Mouse (Mus musculus): ENCODE results near the gene Trmt5.

The Trmt5 gene

GRCm38 (mm10) chr12:73286287-73287092 is at the start of gene Trmt5, which contains the start of gene Slc38a6:
Gene Trmt5 (minus strand): TSS chr12:73286710.
Gene Slc38a6 (plus strand): TSS chr12:73286779.
- Histone ChIP-seq H3K27me3 (ENCODE audit: control insufficient read depth, insufficient read depth, low read length, poor library complexity, severe bottlenecking) (no peaks in the 10 kb centered on the region), H3K36me3 (ENCODE audit: control insufficient read depth, insufficient read depth, low read length, poor library complexity, severe bottlenecking) (no peaks in the 10 kb centered on the region; the same call in 1 of the 2 replicates)
- DNase-seq (ENCODE audit: low read depth, low spot score): peak; percentile 94

GRCm38 (mm10) chr12:73334051-73334551 is 47.6 kb upstream of the Trmt5 start:
- DNase-seq (ENCODE audit: low read depth, low spot score): no peak
- Histone ChIP-seq H3K27me3 (ENCODE audit: control insufficient read depth, insufficient read depth, low read length, poor library complexity, severe bottlenecking) (no peaks in the 10 kb centered on the region), H3K36me3 (ENCODE audit: control insufficient read depth, insufficient read depth, low read length, poor library complexity, severe bottlenecking) (no peaks in the 10 kb centered on the region)

GRCm38 (mm10) chr12:73332701-73333100 is 46.2 kb upstream of the Trmt5 start:
- Histone ChIP-seq H3K36me3 (ENCODE audit: control insufficient read depth, insufficient read depth, low read length, poor library complexity, severe bottlenecking) (no peaks in the 10 kb centered on the region), H3K27me3 (ENCODE audit: control insufficient read depth, insufficient read depth, low read length, poor library complexity, severe bottlenecking) (no peaks in the 10 kb centered on the region)
- no peak for DNase-seq (ENCODE audit: low read depth, low spot score)

DNA sequence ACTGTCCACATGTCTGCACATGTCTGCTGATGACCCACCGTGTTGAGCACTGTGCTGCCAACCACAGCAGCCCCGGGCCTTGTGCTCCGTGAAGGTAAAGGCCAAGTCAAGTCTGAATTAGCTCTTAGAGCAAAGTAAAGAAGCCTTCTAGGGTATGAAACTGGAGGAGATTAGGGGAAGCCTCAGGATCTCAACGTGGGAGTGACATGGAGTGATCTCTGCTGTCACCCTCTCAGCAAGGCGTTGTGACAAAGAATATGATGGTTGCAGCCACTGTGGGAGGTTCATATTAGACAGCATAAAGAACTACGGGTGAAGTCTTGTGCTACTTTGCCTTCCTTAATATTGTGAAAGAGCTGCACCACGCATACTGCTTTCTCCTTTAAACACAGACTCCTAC is 43.7 kb upstream of the Trmt5 start:
- Histone ChIP-seq H3K36me3 (ENCODE audit: control insufficient read depth, insufficient read depth, low read length, poor library complexity, severe bottlenecking) (no peaks in the 10 kb centered on the region), H3K27me3 (ENCODE audit: control insufficient read depth, insufficient read depth, low read length, poor library complexity, severe bottlenecking) (no peaks in the 10 kb centered on the region)
- no peak for DNase-seq (ENCODE audit: low read depth, low spot score)

GRCm38 (mm10) chr12:73328448-73329167 is 42.1 kb upstream of the Trmt5 start:
- no peaks in the 10 kb centered on the region for H3K36me3 ChIP-seq (ENCODE audit: control insufficient read depth, insufficient read depth, low read length, poor library complexity, severe bottlenecking)
- H3K27me3 ChIP-seq (ENCODE audit: control insufficient read depth, insufficient read depth, low read length, poor library complexity, severe bottlenecking): no peaks in the 10 kb centered on the region
- no peak for DNase-seq (ENCODE audit: low read depth, low spot score)

DNA sequence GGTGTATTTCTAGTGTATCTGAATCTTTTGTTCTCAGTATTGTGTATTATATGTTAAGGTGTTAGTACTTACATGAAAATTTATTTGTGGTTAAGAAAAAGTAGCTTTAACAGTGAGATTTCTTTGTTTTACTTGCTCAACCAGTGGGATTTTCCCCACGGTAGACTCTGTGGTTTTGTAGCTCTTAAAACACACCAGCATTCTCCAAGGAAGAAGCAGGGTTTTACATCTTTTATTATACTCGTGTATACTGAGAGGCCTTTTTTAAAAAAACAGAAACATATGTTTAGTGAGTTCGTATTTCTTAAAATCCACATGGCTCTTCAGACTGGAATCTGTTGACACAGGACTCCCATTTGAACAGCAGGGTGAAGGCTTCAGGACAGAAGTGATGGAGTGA is 40.9 kb upstream of the Trmt5 start:
- DNase-seq (ENCODE audit: low read depth, low spot score): no peak
- Histone ChIP-seq H3K36me3 (ENCODE audit: control insufficient read depth, insufficient read depth, low read length, poor library complexity, severe bottlenecking) (no peaks in the 10 kb centered on the region), H3K27me3 (ENCODE audit: control insufficient read depth, insufficient read depth, low read length, poor library complexity, severe bottlenecking) (no peaks in the 10 kb centered on the region)

DNA sequence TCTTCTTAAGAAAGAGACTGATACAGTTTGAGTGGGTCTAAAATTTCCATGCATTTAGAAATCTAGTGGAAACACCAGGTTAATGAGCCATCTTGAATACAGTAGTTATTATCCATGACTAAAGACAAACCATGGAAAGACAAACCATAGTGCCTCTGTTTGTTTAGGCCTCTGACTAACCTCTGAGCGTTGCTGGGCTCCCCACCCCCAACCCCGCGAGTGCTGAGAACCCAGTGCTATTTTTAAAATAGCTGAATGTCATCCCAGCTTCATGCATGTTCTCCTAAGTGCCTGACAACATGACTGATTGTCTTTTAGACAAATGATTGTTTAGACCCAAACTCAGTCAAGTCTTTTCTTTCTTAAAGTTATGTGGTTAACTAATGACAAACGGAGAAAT is 39.1 kb upstream of the Trmt5 start:
- H3K36me3 ChIP-seq (ENCODE audit: control insufficient read depth, insufficient read depth, low read length, poor library complexity, severe bottlenecking): no peaks in the 10 kb centered on the region
- no peak for DNase-seq (ENCODE audit: low read depth, low spot score)
- no peaks in the 10 kb centered on the region for H3K27me3 ChIP-seq (ENCODE audit: control insufficient read depth, insufficient read depth, low read length, poor library complexity, severe bottlenecking)

GRCm38 (mm10) chr12:73325181-73325580 is 38.7 kb upstream of the Trmt5 start:
- Histone ChIP-seq H3K27me3 (ENCODE audit: control insufficient read depth, insufficient read depth, low read length, poor library complexity, severe bottlenecking) (no peaks in the 10 kb centered on the region), H3K36me3 (ENCODE audit: control insufficient read depth, insufficient read depth, low read length, poor library complexity, severe bottlenecking) (no peaks in the 10 kb centered on the region)
- no peak for DNase-seq (ENCODE audit: low read depth, low spot score)

DNA sequence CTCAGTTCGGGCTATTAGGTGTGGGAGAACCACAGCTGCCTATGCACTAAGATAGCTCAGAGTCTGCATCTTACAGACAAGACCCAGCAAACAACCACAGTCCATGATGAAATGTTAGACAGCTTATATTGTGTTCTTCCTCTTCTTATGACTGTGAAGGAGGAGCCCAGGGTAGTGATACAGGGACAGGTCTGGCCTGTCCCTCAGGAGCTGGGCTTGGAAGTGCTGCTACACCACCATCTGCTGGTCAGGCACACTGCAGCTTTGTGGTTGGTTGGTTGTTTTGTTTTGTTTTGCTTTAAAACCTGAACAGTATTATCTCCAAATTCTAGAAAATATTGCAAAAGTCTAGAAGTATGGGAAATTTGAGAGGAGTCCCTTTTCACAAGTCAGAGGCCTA is 38.2 kb upstream of the Trmt5 start:
- H3K27me3 ChIP-seq (ENCODE audit: control insufficient read depth, insufficient read depth, low read length, poor library complexity, severe bottlenecking): no peaks in the 10 kb centered on the region
- DNase-seq (ENCODE audit: low read depth, low spot score): no peak
- no peaks in the 10 kb centered on the region for H3K36me3 ChIP-seq (ENCODE audit: control insufficient read depth, insufficient read depth, low read length, poor library complexity, severe bottlenecking)

DNA sequence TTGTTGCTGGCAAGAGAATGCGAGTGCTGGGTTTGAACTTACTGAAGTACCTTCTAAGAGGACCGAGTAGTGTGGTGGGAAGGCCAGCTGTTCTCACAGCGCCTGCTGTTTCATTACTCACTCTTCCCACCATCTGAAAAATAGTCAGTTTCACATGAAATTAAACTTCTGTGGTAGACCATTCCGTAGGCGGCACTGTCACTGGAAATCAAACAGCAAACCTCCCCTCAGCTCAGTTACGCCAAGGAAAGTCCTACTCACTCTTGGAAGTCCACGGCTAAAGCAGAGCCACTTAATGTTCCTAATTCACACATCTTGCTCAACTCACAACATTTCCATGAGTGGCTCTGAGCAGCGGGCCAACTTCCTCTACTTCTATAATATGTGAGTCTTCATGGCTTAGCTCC is 37.7 kb upstream of the Trmt5 start:
- H3K36me3 ChIP-seq (ENCODE audit: control insufficient read depth, insufficient read depth, low read length, poor library complexity, severe bottlenecking): no peaks in the 10 kb centered on the region
- H3K27me3 ChIP-seq (ENCODE audit: control insufficient read depth, insufficient read depth, low read length, poor library complexity, severe bottlenecking): no peaks in the 10 kb centered on the region
- no peak for DNase-seq (ENCODE audit: low read depth, low spot score)

DNA sequence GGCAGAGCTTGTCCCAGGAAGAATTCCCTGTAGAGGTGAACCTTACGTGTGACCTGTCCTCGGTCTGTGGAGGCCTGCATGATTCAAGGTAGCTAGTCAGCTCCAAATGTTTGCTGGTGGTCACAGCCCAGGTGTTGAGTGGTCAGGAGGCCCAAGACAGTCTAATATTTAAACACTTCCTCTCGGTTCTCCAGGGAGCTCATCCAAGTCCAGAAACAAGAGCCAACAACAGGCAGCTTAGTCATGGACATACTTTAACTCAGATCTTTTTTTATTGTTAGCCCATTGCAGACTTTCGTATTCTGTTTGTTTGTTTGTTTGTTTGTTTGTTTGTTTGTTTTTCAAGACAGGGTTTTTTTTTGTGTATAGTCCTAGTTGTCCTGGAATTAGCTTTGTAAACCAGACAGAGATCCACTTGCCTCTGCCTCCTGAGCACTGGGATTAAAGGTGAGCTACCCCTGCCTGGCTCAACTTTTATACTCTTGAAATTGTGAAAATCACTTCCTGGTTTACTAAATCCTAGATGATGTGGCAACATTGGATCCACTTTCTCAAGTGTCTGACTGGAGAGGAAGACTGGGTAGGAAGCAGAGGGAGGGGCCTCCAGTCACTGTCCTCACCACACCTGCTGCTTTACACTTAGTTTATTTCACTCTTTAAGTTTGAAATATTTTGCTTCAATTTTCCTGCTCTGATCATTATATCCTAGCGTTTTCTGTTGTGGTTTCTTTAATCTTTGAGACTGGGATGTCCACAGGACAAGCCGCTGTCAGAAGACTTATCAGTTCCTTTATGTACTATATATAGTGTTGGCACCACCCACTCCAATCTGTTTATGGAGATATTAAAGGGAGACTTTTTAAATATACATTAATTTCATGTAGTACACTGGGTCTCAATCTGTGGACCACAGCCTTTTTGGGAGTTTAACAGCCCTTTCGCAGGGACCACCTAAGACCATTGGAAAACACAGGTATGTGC is 31.5 kb upstream of the Trmt5 start:
- H3K27me3 ChIP-seq (ENCODE audit: control insufficient read depth, insufficient read depth, low read length, poor library complexity, severe bottlenecking): no peaks in the 10 kb centered on the region
- no peaks in the 10 kb centered on the region for H3K36me3 ChIP-seq (ENCODE audit: control insufficient read depth, insufficient read depth, low read length, poor library complexity, severe bottlenecking)
- DNase-seq (ENCODE audit: low read depth, low spot score): no peak

DNA sequence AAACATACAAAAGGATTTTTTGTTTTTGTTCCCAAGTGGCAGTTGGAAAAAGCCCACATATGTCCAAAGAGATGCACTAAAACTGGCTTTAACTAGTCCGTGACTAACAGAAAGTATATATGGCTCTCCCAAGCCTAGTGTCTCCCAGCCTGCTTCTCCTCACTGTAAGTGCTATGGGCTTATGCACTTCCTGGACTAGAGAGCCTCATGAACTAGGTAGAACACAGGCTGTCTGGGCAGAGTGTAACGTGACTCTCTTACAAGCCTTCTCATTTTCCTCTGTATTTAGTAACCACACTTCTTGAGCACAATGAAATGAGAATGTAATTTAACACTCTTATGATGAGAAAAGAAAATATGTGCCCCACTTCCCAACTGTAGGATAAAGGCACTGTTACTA is 22.2 kb upstream of the Trmt5 start:
- no peaks in the 10 kb centered on the region for H3K27me3 ChIP-seq (ENCODE audit: control insufficient read depth, insufficient read depth, low read length, poor library complexity, severe bottlenecking)
- H3K36me3 ChIP-seq (ENCODE audit: control insufficient read depth, insufficient read depth, low read length, poor library complexity, severe bottlenecking): no peaks in the 10 kb centered on the region
- DNase-seq (ENCODE audit: low read depth, low spot score): no peak

DNA sequence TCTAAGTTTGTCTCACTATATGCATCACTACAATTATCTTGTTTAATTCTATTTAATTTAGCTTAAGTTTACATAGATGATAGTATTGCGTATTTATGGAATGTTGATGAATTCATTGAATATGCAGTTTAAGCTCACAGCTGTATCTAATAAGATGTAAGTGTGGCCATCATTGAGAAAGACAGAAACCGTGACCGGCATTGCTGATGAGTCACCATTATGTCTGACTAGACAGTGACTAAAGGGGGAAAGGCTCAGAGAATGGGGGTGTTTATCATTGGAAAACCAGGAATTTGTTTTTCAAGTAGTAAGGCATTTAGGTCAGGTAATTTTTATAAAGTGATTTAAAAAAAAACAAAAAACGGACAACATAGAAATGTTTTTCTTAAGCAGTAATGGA is 21.2 kb upstream of the Trmt5 start:
- Histone ChIP-seq H3K27me3 (ENCODE audit: control insufficient read depth, insufficient read depth, low read length, poor library complexity, severe bottlenecking) (no peaks in the 10 kb centered on the region), H3K36me3 (ENCODE audit: control insufficient read depth, insufficient read depth, low read length, poor library complexity, severe bottlenecking) (no peaks in the 10 kb centered on the region)
- DNase-seq (ENCODE audit: low read depth, low spot score): no peak

DNA sequence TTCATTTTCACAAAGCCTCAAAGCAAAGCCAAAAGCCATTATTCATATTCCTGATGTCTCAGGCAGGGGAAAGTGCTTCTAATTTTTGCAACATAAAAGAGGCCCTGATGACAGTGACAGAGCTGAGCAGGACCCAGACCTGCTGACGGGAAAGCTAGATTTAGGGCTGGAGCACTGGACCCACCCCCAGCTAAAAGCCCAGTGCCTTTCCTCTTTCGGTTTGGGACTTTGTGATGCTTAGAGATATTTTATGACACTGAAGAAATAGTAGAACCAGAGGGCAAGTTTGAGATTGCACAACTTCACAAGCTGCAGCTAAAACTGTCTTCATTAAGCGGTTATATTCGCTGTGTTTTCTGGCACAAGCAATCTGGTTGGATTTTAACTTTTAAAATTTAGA is 18.1 kb upstream of the Trmt5 start:
- H3K27me3 ChIP-seq (ENCODE audit: control insufficient read depth, insufficient read depth, low read length, poor library complexity, severe bottlenecking): no peaks in the 10 kb centered on the region
- DNase-seq (ENCODE audit: low read depth, low spot score): no peak
- H3K36me3 ChIP-seq (ENCODE audit: control insufficient read depth, insufficient read depth, low read length, poor library complexity, severe bottlenecking): 0 out of 2 replicates have a peak, but pooled peaks cover 1% of the 10 kb centered on the region

All from splenic B cell, adult 2 months (primary cell).